9 mouse cellular contexts compared by ENCODE assay signal in genomic region chr10:74995377-74995776, GRCm38 (mm10). TPM values are rescaled to one million over a fixed set of nuclear protein-coding genes. Genes with fewer than 3 reads are reported as not detected.
A peak's percentile ranks its signal among the peaks of the same experiment; 100 is the strongest.
DNase-seq lines count a peak whose midpoint lies in the region; ATAC-seq and TF ChIP-seq lines count a peak whose summit lies in the region.
"Had no signal": no experiment of that assay in that cellular context is flagged by ENCODE, and none has a peak within 500 bp of the region (broad histone marks: within the 10 kb centered on the region; RNA-seq: fewer than 3 reads in every experiment).

No protein-coding gene starts in this region.

- no peaks in the 10 kb centered on the region for H3K36me3 ChIP-seq in lung, embryonic 14.5 days (ENCODE audit: insufficient read depth)
- peaks cover 16% of the 10 kb centered on the region; the same call in 1 of the 2 replicates for H3K36me3 ChIP-seq in hindbrain, postnatal 0 days (ENCODE audit: insufficient read depth, low read length)
- H3K36me3 ChIP-seq in neural tube, embryonic 13.5 days: peaks cover 21% of the 10 kb centered on the region

- DNase-seq in adrenal gland, postnatal 14 days: peak; percentile 24
- DNase-seq in adrenal gland, adult 2 months: no peak
- peak; percentile 40 for DNase-seq in lung, embryonic 14.5 days
- no peak for DNase-seq in lung, adult 2 months
- DNase-seq in hindbrain, postnatal 0 days (ENCODE audit: low spot score): peak; percentile 56
- DNase-seq in thymus, postnatal 14 days: no peak
- no peak for DNase-seq in layer of hippocampus, adult 11-12 months (ENCODE audit: low spot score)

- no peaks in the 10 kb centered on the region; the same call in 1 of the 2 replicates for H3K27me3 ChIP-seq in lung, embryonic 14.5 days (ENCODE audit: insufficient read depth, low read length)
- H3K27me3 ChIP-seq in hindbrain, postnatal 0 days (ENCODE audit: insufficient read depth, low read length): no peaks in the 10 kb centered on the region
- no peaks in the 10 kb centered on the region for H3K27me3 ChIP-seq in neural tube, embryonic 13.5 days

- H3K4me2 ChIP-seq in lung, embryonic 14.5 days: peak overlapping the region; percentile 59
- H3K4me2 ChIP-seq in hindbrain, postnatal 0 days (ENCODE audit: low read depth, low read length): peak overlapping the region; percentile 45
- peak overlapping the region; percentile 49 for H3K4me2 ChIP-seq in neural tube, embryonic 13.5 days

- H3K9ac ChIP-seq in lung, embryonic 14.5 days: peak overlapping the region; percentile 35
- H3K9ac ChIP-seq in hindbrain, postnatal 0 days (replicated peaks; ENCODE audit: low read length): no peak overlapping the region
- H3K9ac ChIP-seq in neural tube, embryonic 13.5 days: peak overlapping the region; percentile 57

- peaks cover 8% of the 10 kb centered on the region; the same call in 1 of the 2 replicates for H3K4me1 ChIP-seq in lung, embryonic 14.5 days (ENCODE audit: insufficient read depth)
- H3K4me1 ChIP-seq in lung, adult 2 months (ENCODE audit: control insufficient read depth, insufficient read depth, low read length): no peaks in the 10 kb centered on the region
- H3K4me1 ChIP-seq in hindbrain, postnatal 0 days (ENCODE audit: insufficient read depth, low read length): peaks cover 16% of the 10 kb centered on the region
- H3K4me1 ChIP-seq in neural tube, embryonic 13.5 days (replicated peaks): peaks cover 60% of the 10 kb centered on the region

- no peak for TF ChIP-seq CTCF in lung, embryonic 14.5 days (IDR thresholded peaks at IDR 0.05; ENCODE audit: low read depth)
- TF ChIP-seq CTCF in lung, adult 2 months (IDR thresholded peaks at IDR 0.05; ENCODE audit: insufficient read depth, low read length): no peak
- no peak for TF ChIP-seq CTCF in hindbrain, postnatal 0 days (IDR thresholded peaks at IDR 0.05; ENCODE audit: low read depth)

- H3K4me3 ChIP-seq in lung, embryonic 14.5 days (ENCODE audit: low read depth, low read length): peak overlapping the region; percentile 25; the same call in 1 of the 2 replicates
- no peak overlapping the region for H3K4me3 ChIP-seq in lung, adult 2 months (replicated peaks; ENCODE audit: extremely low read depth, low read depth, low read length)
- H3K4me3 ChIP-seq in hindbrain, postnatal 0 days (ENCODE audit: low read length): no peak overlapping the region
- peak overlapping the region; percentile 11; the same call in 1 of the 2 replicates for H3K4me3 ChIP-seq in neural tube, embryonic 13.5 days

- TF ChIP-seq POLR2A in lung, adult 2 months (IDR thresholded peaks at IDR 0.05; ENCODE audit: borderline replicate concordance, extremely low read depth, low read depth, low read length): no peak

- ATAC-seq in lung, embryonic 14.5 days (ENCODE audit: insufficient read depth): peak; percentile 55; the same call in 1 of the 2 replicates
- ATAC-seq in hindbrain, postnatal 0 days: peak; percentile 25; the same call in 1 of the 2 replicates
- ATAC-seq in neural tube, embryonic 13.5 days (ENCODE audit: low read depth): peak; percentile 65

- WGBS in lung, embryonic 14.5 days: 4% methylated on average over 17 of the region's 17 CpGs
- 11% methylated on average over 17 of the region's 17 CpGs for WGBS in lung, adult 2 months
- WGBS in hindbrain, postnatal 0 days: 5% methylated on average over 17 of the region's 17 CpGs
- under 1% methylated on average over 17 of the region's 17 CpGs for WGBS in neural tube, embryonic 13.5 days

- no peaks in the 10 kb centered on the region for H3K9me3 ChIP-seq in lung, embryonic 14.5 days (ENCODE audit: low read depth, low read length)
- H3K9me3 ChIP-seq in hindbrain, postnatal 0 days (ENCODE audit: low read length): no peaks in the 10 kb centered on the region
- H3K9me3 ChIP-seq in neural tube, embryonic 13.5 days: no peaks in the 10 kb centered on the region

- H3K27ac ChIP-seq in lung, embryonic 14.5 days (ENCODE audit: low read depth): no peak overlapping the region
- 0 out of 2 replicates have a peak overlapping the region, but pooled peaks have one; percentile 38 for H3K27ac ChIP-seq in hindbrain, postnatal 0 days
- H3K27ac ChIP-seq in neural tube, embryonic 13.5 days (replicated peaks): peak overlapping the region; percentile 66

RNA-seq across cellular contexts. Expression of gene Gnaz, which starts 28.4 kb away (rescaled TPM):
- total RNA-seq in adrenal gland, postnatal 14 days (2021): 2.5 and 3.2 TPM in 2 replicates
- 1 to 10 TPM; 2.3 to 8.2 TPM for total RNA-seq in adrenal gland, adult 2 months (2021)
- 2.4 and 7.4 TPM in 2 replicates for polyA plus RNA-seq in adrenal gland, adult 2 months (2012; rRNA removed)
- 2.9 and 3.2 TPM in 2 replicates for polyA plus RNA-seq in lung, embryonic 14.5 days (2014; fragmentation: Nextera tagmentation; extraction: Ambion mirVana)
- polyA plus RNA-seq in lung, adult 2 months (2012; rRNA removed): 3.0 and 4.6 TPM in 2 replicates
- total RNA-seq in hindbrain, postnatal 0 days (2014; rRNA removed): 166 and 178 TPM in 2 replicates
- 88.3 and 99.9 TPM in 2 replicates for polyA plus RNA-seq in hindbrain, postnatal 0 days (2015; fragmentation: Nextera tagmentation; extraction: Ambion mirVana)
- polyA plus RNA-seq in neural tube, embryonic 13.5 days (2015; fragmentation: Nextera tagmentation; extraction: Ambion mirVana): 46.1 and 51.9 TPM in 2 replicates

RNA-seq across cellular contexts. Expression of gene Rsph14, which starts 37.0 kb away (rescaled TPM):
- total RNA-seq in adrenal gland, postnatal 14 days (2021): 0.52 and 0.53 TPM in 2 replicates
- 1 to 10 TPM in 1 of 2 experiments, not detected in 1; 1.8 TPM for total RNA-seq in adrenal gland, adult 2 months (2021)
- polyA plus RNA-seq in adrenal gland, adult 2 months (2012; rRNA removed): 0.54 TPM in 1 of 2 replicates, not detected in the other
- polyA plus RNA-seq in lung, embryonic 14.5 days (2014; fragmentation: Nextera tagmentation; extraction: Ambion mirVana): not detected in 2 replicates
- 3.3 and 6.1 TPM in 2 replicates for polyA plus RNA-seq in lung, adult 2 months (2012; rRNA removed)
- total RNA-seq in hindbrain, postnatal 0 days (2014; rRNA removed): 1.7 TPM in 1 of 2 replicates, not detected in the other
- 0.43 and 0.46 TPM in 2 replicates for polyA plus RNA-seq in hindbrain, postnatal 0 days (2015; fragmentation: Nextera tagmentation; extraction: Ambion mirVana)
- polyA plus RNA-seq in neural tube, embryonic 13.5 days (2015; fragmentation: Nextera tagmentation; extraction: Ambion mirVana): 0.35 TPM in 1 of 2 replicates, not detected in the other
- polyA plus RNA-seq: liver, embryonic 16.5 days had no signal

RNA-seq across cellular contexts. Expression of gene Rab36, which starts 41.5 kb away (rescaled TPM):
- total RNA-seq in adrenal gland, postnatal 14 days (2021): 9.7 and 13.7 TPM in 2 replicates
- 10 to 100 TPM; 12.9 to 16.3 TPM for total RNA-seq in adrenal gland, adult 2 months (2021)
- polyA plus RNA-seq in adrenal gland, adult 2 months (2012; rRNA removed): 38.1 and 40.4 TPM in 2 replicates
- 12.8 and 14.8 TPM in 2 replicates for polyA plus RNA-seq in lung, embryonic 14.5 days (2014; fragmentation: Nextera tagmentation; extraction: Ambion mirVana)
- polyA plus RNA-seq in lung, adult 2 months (2012; rRNA removed): 13.4 and 19.3 TPM in 2 replicates
- total RNA-seq in hindbrain, postnatal 0 days (2014; rRNA removed): 16.7 and 17.7 TPM in 2 replicates
- polyA plus RNA-seq in hindbrain, postnatal 0 days (2015; fragmentation: Nextera tagmentation; extraction: Ambion mirVana): 25.3 TPM in 2 replicates
- polyA plus RNA-seq in neural tube, embryonic 13.5 days (2015; fragmentation: Nextera tagmentation; extraction: Ambion mirVana): 12.3 TPM in 2 replicates

Comparison
In these comparisons a context has a peak if more than half of its experiments do, and no peak if none do; other contexts are left out.
1. DNase-seq: peak in adrenal gland, postnatal 14 days (single experiment), lung, embryonic 14.5 days (single experiment) and hindbrain, postnatal 0 days (single experiment); none in adrenal gland, adult 2 months (single experiment), lung, adult 2 months (single experiment), thymus, postnatal 14 days (single experiment) and layer of hippocampus, adult 11-12 months (single experiment).
2. H3K4me3 ChIP-seq: peak in lung, embryonic 14.5 days (single experiment) and neural tube, embryonic 13.5 days (single experiment); none in lung, adult 2 months (single experiment) and hindbrain, postnatal 0 days (single experiment).
3. Peak in every context shown above with its lines, with median percentiles within 50 percentile points of each other: ATAC-seq and H3K4me2 ChIP-seq.